Mouse (Mus musculus) cerebellum, postnatal 25 days (tissue): ENCODE data around the gene Atg4b.
A peak's percentile ranks its signal among the peaks of the same experiment; 100 is the strongest.

Source experiments
- DNase-seq, 2 experiments: peaks; one replicate each; pipeline ENCODE4 v3.0.0; 2021; ENCODE audit warnings: mixed read lengths in 2 of 2

Atg4b gene

GRCm38 (mm10) chr1:93751290-93751689 lies at the start of gene Atg4b:
Atg4b (plus strand) TSS chr1:93751500.
- DNase-seq: no peak

- no peak for DNase-seq
Observed at GRCm38 (mm10) chr1:93702106-93702505, 49.2 kb upstream of the Atg4b start.

GRCm38 (mm10) chr1:93703472-93704048 lies 47.7 kb upstream of the Atg4b start:
- no peak for DNase-seq

- DNase-seq: peak in 1 of 2 experiments; percentile 18
Observed at GRCm38 (mm10) chr1:93704341-93704740, 47.0 kb upstream of the Atg4b start.

GRCm38 (mm10) chr1:93705389-93705788 lies 45.9 kb upstream of the Atg4b start:
- no peak for DNase-seq

GRCm38 (mm10) chr1:93716166-93716565 lies 35.1 kb upstream of the Atg4b start:
- no peak for DNase-seq

GRCm38 (mm10) chr1:93721557-93721956 lies 29.7 kb upstream of the Atg4b start:
- DNase-seq: no peak

GRCm38 (mm10) chr1:93724623-93725022 lies 26.7 kb upstream of the Atg4b start:
- no peak for DNase-seq

GRCm38 (mm10) chr1:93725665-93726064 lies 25.6 kb upstream of the Atg4b start:
- DNase-seq: no peak

GRCm38 (mm10) chr1:93726116-93726515 lies 25.2 kb upstream of the Atg4b start:
- DNase-seq: peak in 1 of 2 experiments; percentile 22

- peak; percentile 56 to 69 for DNase-seq
Observed at GRCm38 (mm10) chr1:93726974-93727373, 24.3 kb upstream of the Atg4b start.

GRCm38 (mm10) chr1:93731103-93731502 lies 20.2 kb upstream of the Atg4b start:
- no peak for DNase-seq

- peak in 1 of 2 experiments; percentile 44 for DNase-seq
Observed at GRCm38 (mm10) chr1:93731880-93732281, 19.4 kb upstream of the Atg4b start.

- no peak for DNase-seq
Observed at GRCm38 (mm10) chr1:93735859-93736258, 15.4 kb upstream of the Atg4b start.

GRCm38 (mm10) chr1:93737711-93738110 lies 13.6 kb upstream of the Atg4b start:
- no peak for DNase-seq

GRCm38 (mm10) chr1:93740671-93741070 lies 10.6 kb upstream of the Atg4b start:
- DNase-seq: no peak

GRCm38 (mm10) chr1:93741987-93742386 lies 9.3 kb upstream of the Atg4b start:
- DNase-seq: no peak

- DNase-seq: no peak
Observed at GRCm38 (mm10) chr1:93742910-93743309, 8.4 kb upstream of the Atg4b start.

GRCm38 (mm10) chr1:93746179-93746578 lies 5.1 kb upstream of the Atg4b start:
- no peak for DNase-seq

- DNase-seq: no peak
Observed at GRCm38 (mm10) chr1:93748539-93748938, 2.8 kb upstream of the Atg4b start.

GRCm38 (mm10) chr1:93753911-93754572 lies 2.7 kb downstream of the Atg4b start:
- no peak for DNase-seq

GRCm38 (mm10) chr1:93754573-93755290 lies 3.4 kb downstream of the Atg4b start, which contains the start of gene Thap4:
Thap4 (minus strand) TSS chr1:93754864.
- DNase-seq: peak; percentile 96 to 98

- DNase-seq: no peak
Observed at GRCm38 (mm10) chr1:93755291-93755610, 4.0 kb downstream of the Atg4b start.

- no peak for DNase-seq
Observed at GRCm38 (mm10) chr1:93755618-93756017, 4.3 kb downstream of the Atg4b start.
